Mouse (Mus musculus) megakaryocyte, embryonic 14.5 days (primary cell): ENCODE measurements around the gene Gpr176. TPM values are rescaled to one million over a fixed set of nuclear protein-coding genes. Genes with fewer than 3 reads are reported as not detected.

ENCODE experiments used
- H3K27me3 ChIP-seq: replicated peaks from 2 replicates; pipeline ENCODE3; 2012; ENCODE audit warnings: inconsistent platforms
- H3K36me3 ChIP-seq: replicated peaks from 2 replicates; pipeline ENCODE3; 2012; ENCODE audit warnings: low read length, inconsistent platforms, mixed read lengths
- H3K4me1 ChIP-seq: 2 replicates; pipeline ENCODE4 v1.6.1; 2012; ENCODE audit warnings: inconsistent platforms
- H3K4me3 ChIP-seq: replicated peaks from 2 replicates; pipeline ENCODE3; 2012; ENCODE audit warnings: moderate library complexity, mild to moderate bottlenecking, inconsistent platforms
- H3K9me3 ChIP-seq: 2 replicates; pipeline ENCODE4 v1.6.1; 2012; ENCODE audit warnings: inconsistent platforms
- FLI1 ChIP-seq: IDR thresholded peaks from 2 replicates; pipeline ENCODE4 v1.6.1; 2012; ENCODE audit warnings: low read length, inconsistent platforms, mixed read lengths
- GATA1 ChIP-seq: IDR thresholded peaks from 3 replicates; pipeline ENCODE4 v1.6.1; 2012; ENCODE audit warnings: mixed read lengths, low read length, inconsistent platforms, borderline replicate concordance
- polyA plus RNA-seq: library from polyadenylated mRNA; stranded (reverse); fragments of >175 nt; gene quantifications from 2 replicates; pipeline ENCODE4 v1.2.3, GENCODE M21; 2012; ENCODE audit warnings: low replicate concordance; ENCODE audit not compliant: insufficient read depth

The Gpr176 gene
- polyA plus RNA-seq, 1 experiment = 0.03 TPM

DNA sequence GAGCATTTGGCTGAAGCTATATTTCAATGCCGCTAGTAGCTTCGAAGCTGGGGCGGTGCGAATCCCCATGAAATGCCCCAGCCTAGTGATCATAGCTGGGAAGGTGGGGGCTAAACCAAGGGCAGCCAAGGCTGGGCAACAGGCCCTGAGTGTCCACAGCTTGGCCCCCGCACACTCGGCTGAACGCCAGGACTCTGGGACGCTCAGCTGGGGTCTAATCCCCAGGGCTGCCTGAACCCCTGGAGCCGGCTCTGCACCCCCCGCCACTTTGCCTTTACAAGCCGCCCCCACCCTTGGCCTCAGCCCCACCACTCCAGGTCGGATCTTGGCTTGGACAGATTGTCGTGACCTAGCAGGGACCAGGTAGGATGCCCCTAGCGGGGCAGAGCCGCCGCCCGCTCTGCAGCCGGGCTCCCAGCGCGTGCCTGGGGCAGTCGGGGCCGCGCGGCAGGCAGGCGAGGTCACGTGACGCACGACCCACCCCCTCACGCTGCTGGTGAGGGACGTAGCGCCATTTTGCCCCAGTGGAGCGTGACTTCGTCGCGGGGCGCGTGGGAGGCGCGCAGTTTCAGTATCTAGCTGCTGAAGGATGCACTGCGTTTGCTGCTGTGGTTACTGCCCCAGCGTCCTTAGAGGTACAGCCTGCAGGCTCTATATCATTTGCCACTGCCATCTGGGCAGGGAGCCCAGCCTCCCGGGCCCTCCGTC is 507 bp upstream of the Gpr176 start:
- no peak for TF ChIP-seq FLI1
- no peak for TF ChIP-seq GATA1
- H3K4me3 ChIP-seq = peak overlapping the region; percentile 92
- no peaks in the 10 kb centered on the region for H3K36me3 ChIP-seq
- H3K27me3 ChIP-seq = peaks cover 68% of the 10 kb centered on the region
- H3K9me3 ChIP-seq = peaks cover 13% of the 10 kb centered on the region
- peaks cover 21% of the 10 kb centered on the region for H3K4me1 ChIP-seq

- TF ChIP-seq FLI1 (no peak), GATA1 (no peak)
- H3K27me3 ChIP-seq = peaks cover 71% of the 10 kb centered on the region
- no peaks in the 10 kb centered on the region for H3K36me3 ChIP-seq
- peaks cover 21% of the 10 kb centered on the region for H3K4me1 ChIP-seq
- H3K9me3 ChIP-seq = peaks cover 13% of the 10 kb centered on the region
- peak overlapping the region; percentile 92 for H3K4me3 ChIP-seq
Measured at GRCm38 (mm10) chr2:118372561-118372900, 688 bp downstream of the Gpr176 start.

- H3K4me1 ChIP-seq = peaks cover 21% of the 10 kb centered on the region
- no peak overlapping the region for H3K4me3 ChIP-seq
- H3K27me3 ChIP-seq = peaks cover 77% of the 10 kb centered on the region
- TF ChIP-seq GATA1 (no peak), FLI1 (no peak)
- H3K9me3 ChIP-seq = peaks cover 15% of the 10 kb centered on the region
- H3K36me3 ChIP-seq = no peaks in the 10 kb centered on the region
Measured at GRCm38 (mm10) chr2:118371841-118372240, 1.4 kb downstream of the Gpr176 start.

GRCm38 (mm10) chr2:118355138-118355719 is 18.0 kb downstream of the Gpr176 start:
- TF ChIP-seq FLI1 (no peak), GATA1 (no peak)
- no peaks in the 10 kb centered on the region for H3K9me3 ChIP-seq
- H3K27me3 ChIP-seq = peaks cover 63% of the 10 kb centered on the region
- no peak overlapping the region for H3K4me3 ChIP-seq
- no peaks in the 10 kb centered on the region for H3K36me3 ChIP-seq
- peaks cover 16% of the 10 kb centered on the region for H3K4me1 ChIP-seq

GRCm38 (mm10) chr2:118353916-118354403 is 19.3 kb downstream of the Gpr176 start:
- H3K4me1 ChIP-seq = peaks cover 16% of the 10 kb centered on the region
- TF ChIP-seq FLI1 = no peak
- TF ChIP-seq GATA1 = no peak
- H3K9me3 ChIP-seq = no peaks in the 10 kb centered on the region
- peaks cover 61% of the 10 kb centered on the region for H3K27me3 ChIP-seq
- H3K4me3 ChIP-seq = no peak overlapping the region
- H3K36me3 ChIP-seq = no peaks in the 10 kb centered on the region

GRCm38 (mm10) chr2:118353498-118353897 is 19.7 kb downstream of the Gpr176 start:
- Histone ChIP-seq H3K4me3 (peak overlapping the region; percentile 62), H3K27me3 (peaks cover 66% of the 10 kb centered on the region), H3K36me3 (no peaks in the 10 kb centered on the region), H3K4me1 (peaks cover 16% of the 10 kb centered on the region), H3K9me3 (no peaks in the 10 kb centered on the region)
- no peak for TF ChIP-seq GATA1
- no peak for TF ChIP-seq FLI1

- Histone ChIP-seq H3K9me3 (no peaks in the 10 kb centered on the region), H3K36me3 (no peaks in the 10 kb centered on the region), H3K4me3 (no peak overlapping the region), H3K4me1 (no peaks in the 10 kb centered on the region), H3K27me3 (peaks cover 50% of the 10 kb centered on the region)
- no peak for TF ChIP-seq FLI1
- TF ChIP-seq GATA1 = no peak
Measured at GRCm38 (mm10) chr2:118345535-118345934, 27.7 kb downstream of the Gpr176 start.

GRCm38 (mm10) chr2:118343897-118344296 is 29.3 kb downstream of the Gpr176 start:
- Histone ChIP-seq H3K4me1 (no peaks in the 10 kb centered on the region), H3K36me3 (no peaks in the 10 kb centered on the region), H3K27me3 (peaks cover 46% of the 10 kb centered on the region), H3K4me3 (no peak overlapping the region), H3K9me3 (no peaks in the 10 kb centered on the region)
- no peak for TF ChIP-seq GATA1
- TF ChIP-seq FLI1 = no peak

DNA sequence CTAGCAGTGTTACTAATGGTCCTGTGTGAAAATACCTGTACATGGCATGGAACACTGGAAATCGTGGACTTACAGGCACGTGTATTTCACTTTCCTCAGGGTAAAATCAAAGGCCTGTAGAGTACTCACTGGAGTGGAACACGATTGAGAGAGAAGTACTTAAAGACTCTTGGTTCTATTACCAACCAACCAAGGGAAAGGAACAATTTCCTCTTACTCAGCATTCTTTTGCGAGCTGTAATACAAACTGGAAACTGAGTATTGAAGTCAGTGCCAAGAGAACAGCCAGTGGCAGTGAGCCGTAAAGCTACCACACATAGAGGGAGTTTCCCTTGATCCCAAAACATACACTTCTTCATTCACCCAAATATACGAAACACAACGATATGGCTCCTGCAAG is 31.9 kb downstream of the Gpr176 start:
- H3K36me3 ChIP-seq = no peaks in the 10 kb centered on the region
- no peak for TF ChIP-seq FLI1
- no peak for TF ChIP-seq GATA1

DNA sequence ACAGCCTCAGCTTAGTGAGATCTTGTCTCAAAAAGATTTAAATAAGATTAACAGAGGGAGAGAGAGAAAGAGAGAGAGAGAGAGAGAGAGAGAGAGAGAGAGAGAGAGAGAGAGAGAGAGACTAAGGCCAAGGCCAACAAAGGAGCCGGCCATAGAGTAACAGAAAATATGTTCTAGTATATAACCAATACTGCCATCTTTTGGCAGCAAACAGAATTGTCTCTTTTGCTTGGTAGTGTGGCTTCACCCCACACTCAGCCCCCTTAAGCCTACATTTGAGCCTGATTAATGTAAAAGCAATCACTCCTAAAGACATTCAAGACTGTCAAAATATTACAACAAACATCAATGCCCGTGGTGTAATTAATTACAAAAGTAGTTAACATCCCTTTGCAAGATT is 37.1 kb downstream of the Gpr176 start:
- Histone ChIP-seq H3K4me1 (no peaks in the 10 kb centered on the region), H3K4me3 (no peak overlapping the region), H3K36me3 (no peaks in the 10 kb centered on the region), H3K27me3 (peaks cover 24% of the 10 kb centered on the region), H3K9me3 (peaks cover 4% of the 10 kb centered on the region; the same call in 1 of the 2 replicates)
- TF ChIP-seq FLI1 (no peak), GATA1 (no peak)

More for the DNA sequence above, 31.9 kb downstream of the Gpr176 start:
- H3K4me3 ChIP-seq = no peak overlapping the region
- H3K4me1 ChIP-seq = no peaks in the 10 kb centered on the region
- H3K27me3 ChIP-seq = peaks cover 40% of the 10 kb centered on the region
- H3K9me3 ChIP-seq = peaks cover 4% of the 10 kb centered on the region; the same call in 1 of the 2 replicates
